Mouse (Mus musculus) olfactory bulb, adult 2 months (tissue): ENCODE data around the gene Slc6a5.

Experiments
- CTCF ChIP-seq: fragments of 200-500 bp; IDR thresholded peaks from 2 replicates; pipeline ENCODE4 v1.5.1; 2012; ENCODE audit warnings: low read depth, mild to moderate bottlenecking, low read length, moderate library complexity; ENCODE audit not compliant: insufficient read depth
- POLR2A ChIP-seq: fragments of 200-500 bp; IDR thresholded peaks from 2 replicates; pipeline ENCODE4 v1.6.1; 2012; ENCODE audit warnings: mild to moderate bottlenecking, low read depth, low read length, moderate library complexity; ENCODE audit not compliant: insufficient read depth

DNA sequence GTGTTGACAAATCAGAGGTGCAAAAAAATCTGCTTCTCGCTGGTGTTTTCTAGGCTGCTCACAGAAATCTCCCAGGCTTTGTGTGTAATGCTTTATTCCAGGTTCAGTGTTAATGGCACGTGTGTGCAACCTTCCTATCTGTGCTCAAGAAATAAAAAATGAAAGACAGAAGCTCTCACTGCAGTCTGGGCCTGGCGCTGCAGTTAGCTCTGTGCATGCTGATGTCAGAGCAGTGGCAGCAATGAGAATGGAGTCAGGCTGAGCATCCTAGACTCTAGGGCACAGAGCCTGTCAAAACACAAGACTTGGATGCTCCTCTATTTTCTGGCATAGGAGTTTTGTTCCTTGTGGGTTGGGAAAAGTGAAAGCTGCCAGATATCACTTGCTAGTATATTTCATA, 39.7 kb upstream of the Slc6a5 start:
- TF ChIP-seq CTCF (no peak), POLR2A (no peak)
